Mouse (Mus musculus) naive thymus-derived CD4-positive, alpha-beta T cell, adult 2 months (primary cell): ENCODE data around the gene Ctsa.

Source experiments
- DNase-seq: peaks from one replicate; pipeline ENCODE4 v3.0.0-alpha.2; 2011; ENCODE audit warnings: low read depth

Ctsa gene

GRCm38 (mm10) chr2:164832748-164833301, at the start of gene Ctsa:
Gene Ctsa, plus strand, starts transcription at chr2:164832873.
- peak; percentile 86 for DNase-seq

- DNase-seq = peak; percentile 43
Observed at GRCm38 (mm10) chr2:164783926-164784581, 48.6 kb upstream of the Ctsa start.

GRCm38 (mm10) chr2:164784869-164785420, 47.7 kb upstream of the Ctsa start:
- no peak for DNase-seq

GRCm38 (mm10) chr2:164785481-164786387, 46.9 kb upstream of the Ctsa start, which contains the start of gene Snx21:
Gene Snx21, plus strand, starts transcription at chr2:164785823.
- peak; percentile 76 for DNase-seq

GRCm38 (mm10) chr2:164786388-164786885, 46.2 kb upstream of the Ctsa start:
- no peak for DNase-seq

- DNase-seq = no peak
Observed at GRCm38 (mm10) chr2:164787032-164787431, 45.6 kb upstream of the Ctsa start.

GRCm38 (mm10) chr2:164787779-164788178, 44.9 kb upstream of the Ctsa start:
- DNase-seq = no peak

- DNase-seq = no peak
Observed at GRCm38 (mm10) chr2:164788411-164788810, 44.3 kb upstream of the Ctsa start.

- no peak for DNase-seq
Observed at GRCm38 (mm10) chr2:164790451-164790850, 42.2 kb upstream of the Ctsa start.

GRCm38 (mm10) chr2:164791841-164792261, 40.8 kb upstream of the Ctsa start:
- DNase-seq = no peak

- no peak for DNase-seq
Observed at GRCm38 (mm10) chr2:164792400-164793190, 40.1 kb upstream of the Ctsa start.

- DNase-seq = peak; percentile 74
Observed at GRCm38 (mm10) chr2:164793236-164793635, 39.4 kb upstream of the Ctsa start.

GRCm38 (mm10) chr2:164793772-164794171, 38.9 kb upstream of the Ctsa start:
- DNase-seq = peak; percentile 53

- peak; percentile 88 for DNase-seq
Observed at GRCm38 (mm10) chr2:164794293-164794692, 38.4 kb upstream of the Ctsa start.

GRCm38 (mm10) chr2:164795868-164796267, 36.8 kb upstream of the Ctsa start:
- no peak for DNase-seq

- DNase-seq = peak; percentile 50
Observed at GRCm38 (mm10) chr2:164798554-164798953, 34.1 kb upstream of the Ctsa start.

GRCm38 (mm10) chr2:164800252-164801004, 32.2 kb upstream of the Ctsa start:
- DNase-seq = no peak

GRCm38 (mm10) chr2:164803201-164803920, 29.3 kb upstream of the Ctsa start:
- no peak for DNase-seq

- DNase-seq = peak; percentile 37
Observed at GRCm38 (mm10) chr2:164803921-164804313, 28.8 kb upstream of the Ctsa start.
